Comparison of ENCODE assay signal across 28 mouse cellular contexts in the genomic region with DNA sequence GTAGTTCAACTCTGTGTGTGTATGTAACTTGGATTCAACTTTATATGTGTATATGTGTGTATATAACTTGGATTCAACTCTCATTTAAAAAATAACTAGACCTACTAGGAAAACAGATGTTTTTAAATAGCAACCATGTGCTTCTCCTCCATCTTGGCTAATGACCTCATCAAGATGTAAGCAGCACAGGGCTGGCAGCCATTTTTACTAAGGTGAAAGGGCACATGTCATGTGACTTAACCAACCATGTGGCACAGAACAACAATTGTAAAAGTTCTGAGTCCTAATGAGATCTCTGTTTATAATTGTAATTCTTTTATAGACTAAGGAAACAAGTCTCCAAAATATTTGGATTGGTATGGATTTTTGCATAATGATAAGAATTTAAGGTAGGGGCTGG.
"Had no signal": no experiment of that assay in that cellular context is flagged by ENCODE, and none has a peak within 500 bp of the region (broad histone marks: within the 10 kb centered on the region; RNA-seq: fewer than 3 reads in every experiment).

No protein-coding gene starts in this region.

- H3K27ac ChIP-seq: heart, embryonic 15.5 days; hindbrain, embryonic 10.5 days; hindbrain, embryonic 12.5 days; hindbrain, embryonic 13.5 days; hindbrain, embryonic 14.5 days; hindbrain, embryonic 15.5 days; hindbrain, postnatal 0 days; intestine, embryonic 15.5 days; kidney, embryonic 15.5 days; kidney, postnatal 0 days; layer of hippocampus, adult 2 months; left cerebral cortex, adult 2 months had no signal

- H3K4me1 ChIP-seq: heart, embryonic 15.5 days; hindbrain, embryonic 10.5 days; hindbrain, embryonic 12.5 days; hindbrain, embryonic 13.5 days; hindbrain, embryonic 15.5 days; intestine, embryonic 15.5 days; kidney, embryonic 15.5 days had no signal

- DNase-seq: heart, postnatal 10 days; heart, postnatal 14 days; heart, postnatal 36 days; heart, postnatal 4 days; kidney, adult 11 months; kidney, adult 18-20 months; kidney, adult 2 months; kidney, adult 8-10 months; kidney, adult 9 months; kidney, postnatal 10 days; kidney, postnatal 14 days; kidney, postnatal 25 days; kidney, postnatal 36 days; kidney, postnatal 4 days; layer of hippocampus, adult 9-11 months; layer of hippocampus, postnatal 36 days had no signal

- H3K4me2 ChIP-seq: heart, embryonic 15.5 days; hindbrain, embryonic 12.5 days; hindbrain, embryonic 13.5 days; hindbrain, embryonic 14.5 days; hindbrain, embryonic 15.5 days; intestine, embryonic 15.5 days; kidney, embryonic 15.5 days had no signal

- H3K4me3 ChIP-seq: heart, embryonic 15.5 days; hindbrain, embryonic 10.5 days; hindbrain, embryonic 12.5 days; hindbrain, embryonic 13.5 days; hindbrain, embryonic 15.5 days; intestine, embryonic 15.5 days; kidney, embryonic 15.5 days; layer of hippocampus, adult 2 months; left cerebral cortex, adult 2 months had no signal

- H3K9ac ChIP-seq: heart, embryonic 15.5 days; hindbrain, embryonic 12.5 days; hindbrain, embryonic 13.5 days; hindbrain, embryonic 14.5 days; hindbrain, embryonic 15.5 days; intestine, embryonic 15.5 days; kidney, embryonic 15.5 days had no signal

- H3K9me3 ChIP-seq: hindbrain, embryonic 15.5 days had no signal

- H3K27me3 ChIP-seq: heart, embryonic 15.5 days; hindbrain, embryonic 12.5 days; hindbrain, embryonic 13.5 days; hindbrain, embryonic 15.5 days; intestine, embryonic 15.5 days; kidney, embryonic 15.5 days had no signal

- H3K36me3 ChIP-seq: heart, embryonic 15.5 days; hindbrain, embryonic 10.5 days; hindbrain, embryonic 12.5 days; hindbrain, embryonic 13.5 days; hindbrain, embryonic 15.5 days; intestine, embryonic 15.5 days; kidney, embryonic 15.5 days had no signal
